Mouse (Mus musculus) thymus, adult 2 months (tissue): ENCODE measurements around the gene Aldh3a1.

Experiments used
- CTCF ChIP-seq: fragments of 200-500 bp; IDR thresholded peaks from 2 replicates; pipeline ENCODE4 v1.5.1; 2012; ENCODE audit warnings: mild to moderate bottlenecking, control low read depth, low read length, moderate library complexity, borderline replicate concordance; ENCODE audit not compliant: control insufficient read depth, poor library complexity, insufficient read depth; ENCODE audit errors: extremely low read depth
- POLR2A ChIP-seq: fragments of 200-500 bp; IDR thresholded peaks from 2 replicates; pipeline ENCODE4 v1.6.1; 2012; ENCODE audit warnings: mild to moderate bottlenecking, low read length, control low read depth, moderate library complexity; ENCODE audit not compliant: control insufficient read depth, poor library complexity, insufficient read depth; ENCODE audit errors: extremely low read depth

GRCm38 (mm10) chr11:61174821-61175658, 32.3 kb upstream of the Aldh3a1 start, which contains the start of gene Usp22:
- TF ChIP-seq CTCF (peak; percentile 36; the same call in 1 of the 2 replicates), POLR2A (peak; percentile 67)
